Comparison of ENCODE assay signal across 10 mouse cellular contexts in the genomic region with DNA sequence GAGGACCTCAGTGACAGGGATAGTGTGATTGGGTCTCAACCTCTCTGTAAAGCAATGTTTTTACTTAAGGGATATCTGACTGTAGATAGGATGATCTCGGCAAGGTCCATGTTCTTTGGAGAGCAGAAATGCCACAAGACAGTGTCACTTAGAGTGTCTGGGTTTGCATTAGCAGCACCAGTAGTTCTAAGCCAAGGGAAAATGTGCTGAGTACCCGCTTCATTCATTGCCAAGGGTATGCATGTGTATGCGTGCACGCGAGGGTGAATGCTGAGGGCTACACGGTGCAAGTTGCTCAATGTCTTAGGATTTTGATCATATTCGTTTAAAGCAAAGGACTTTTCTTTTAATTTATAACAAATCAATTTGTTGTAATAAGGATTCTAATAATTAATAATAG.
DNase-seq lines count a peak whose midpoint lies in the region; ATAC-seq lines count a peak whose summit lies in the region.
"Had no signal": no experiment of that assay in that cellular context is flagged by ENCODE, and none has a peak within 500 bp of the region (broad histone marks: within the 10 kb centered on the region; RNA-seq: fewer than 3 reads in every experiment).

No protein-coding gene starts in this region.

- no peaks in the 10 kb centered on the region for H3K27me3 ChIP-seq in heart, embryonic 15.5 days
- H3K27me3 ChIP-seq in embryonic facial prominence, embryonic 12.5 days: no peaks in the 10 kb centered on the region
- H3K27me3 ChIP-seq in hindbrain, embryonic 16.5 days (replicated peaks; ENCODE audit: control insufficient read depth, insufficient read depth, low read length): no peaks in the 10 kb centered on the region
- no peaks in the 10 kb centered on the region for H3K27me3 ChIP-seq in midbrain, embryonic 14.5 days (ENCODE audit: control insufficient read depth, insufficient read depth, low read length)
- H3K27me3 ChIP-seq: CH12.LX had no signal

- H3K4me3 ChIP-seq in heart, embryonic 15.5 days: 0 out of 2 replicates have a peak overlapping the region, but pooled peaks have one; percentile 10
- peak overlapping the region; percentile 15; the same call in 1 of the 2 replicates for H3K4me3 ChIP-seq in embryonic facial prominence, embryonic 12.5 days
- H3K4me3 ChIP-seq in hindbrain, embryonic 16.5 days (ENCODE audit: low read length): peak overlapping the region; percentile 39
- peak overlapping the region; percentile 44 for H3K4me3 ChIP-seq in midbrain, embryonic 14.5 days (replicated peaks; ENCODE audit: low read depth, low read length)

- no peak for ATAC-seq in heart, embryonic 15.5 days (replicated peaks; ENCODE audit: insufficient number of reproducible peaks, insufficient read depth, low FRiP score, low read depth)
- peak; percentile 30; the same call in 1 of the 2 replicates for ATAC-seq in embryonic facial prominence, embryonic 12.5 days (ENCODE audit: insufficient number of reproducible peaks, insufficient read depth, low FRiP score, low TSS enrichment)
- peak; percentile 78 for ATAC-seq in hindbrain, embryonic 16.5 days
- ATAC-seq in midbrain, embryonic 14.5 days (ENCODE audit: low FRiP score, low TSS enrichment): peak; percentile 65; the same call in 1 of the 2 replicates
- ATAC-seq in CD4-positive, CD25-positive, alpha-beta regulatory T cell, adult 4 months: no peak

- no peak for DNase-seq in heart, adult 8-10 months (ENCODE audit: low spot score)
- DNase-seq in midbrain, embryonic 14.5 days: peak; percentile 71
- DNase-seq in retina, embryonic 14.5 days (ENCODE audit: low spot score): no peak
- no peak for DNase-seq in testis, postnatal 14 days (ENCODE audit: low spot score)
- DNase-seq: adrenal gland, adult 8-10 months had no signal

- H3K36me3 ChIP-seq in heart, embryonic 15.5 days: no peaks in the 10 kb centered on the region
- no peaks in the 10 kb centered on the region for H3K36me3 ChIP-seq in embryonic facial prominence, embryonic 12.5 days
- no peaks in the 10 kb centered on the region for H3K36me3 ChIP-seq in hindbrain, embryonic 16.5 days (ENCODE audit: control insufficient read depth, insufficient read depth, low read length)
- H3K36me3 ChIP-seq in midbrain, embryonic 14.5 days (ENCODE audit: control insufficient read depth, insufficient read depth, low read length): no peaks in the 10 kb centered on the region

- no peak overlapping the region for H3K27ac ChIP-seq in heart, embryonic 15.5 days
- no peak overlapping the region for H3K27ac ChIP-seq in embryonic facial prominence, embryonic 12.5 days
- peak overlapping the region; percentile 61 for H3K27ac ChIP-seq in hindbrain, embryonic 16.5 days (ENCODE audit: low read depth, low read length)
- peak overlapping the region; percentile 68 for H3K27ac ChIP-seq in midbrain, embryonic 14.5 days (replicated peaks; ENCODE audit: low read depth, low read length)

- H3K9ac ChIP-seq in heart, embryonic 15.5 days: no peak overlapping the region
- 0 out of 2 replicates have a peak overlapping the region, but pooled peaks have one; percentile 19 for H3K9ac ChIP-seq in embryonic facial prominence, embryonic 12.5 days
- H3K9ac ChIP-seq in hindbrain, embryonic 16.5 days (ENCODE audit: low read depth, low read length): peak overlapping the region; percentile 56
- peak overlapping the region; percentile 55 for H3K9ac ChIP-seq in midbrain, embryonic 14.5 days (replicated peaks; ENCODE audit: low read length)

- no peaks in the 10 kb centered on the region for H3K9me3 ChIP-seq in heart, embryonic 15.5 days (replicated peaks)
- no peaks in the 10 kb centered on the region for H3K9me3 ChIP-seq in embryonic facial prominence, embryonic 12.5 days
- no peaks in the 10 kb centered on the region for H3K9me3 ChIP-seq in hindbrain, embryonic 16.5 days (ENCODE audit: control insufficient read depth, low read length)
- no peaks in the 10 kb centered on the region for H3K9me3 ChIP-seq in midbrain, embryonic 14.5 days (ENCODE audit: control insufficient read depth, low read length)

- peak overlapping the region; percentile 50 for H3K4me2 ChIP-seq in heart, embryonic 15.5 days
- peak overlapping the region; percentile 39 for H3K4me2 ChIP-seq in embryonic facial prominence, embryonic 12.5 days (replicated peaks)
- H3K4me2 ChIP-seq in hindbrain, embryonic 16.5 days (ENCODE audit: low read length): peak overlapping the region; percentile 50
- H3K4me2 ChIP-seq in midbrain, embryonic 14.5 days (ENCODE audit: low read length): peak overlapping the region; percentile 63

- peaks cover under 1% of the 10 kb centered on the region; the same call in 1 of the 2 replicates for H3K4me1 ChIP-seq in heart, embryonic 15.5 days (replicated peaks)
- H3K4me1 ChIP-seq in embryonic facial prominence, embryonic 12.5 days: peaks cover 8% of the 10 kb centered on the region; the same call in 1 of the 2 replicates
- peaks cover 14% of the 10 kb centered on the region for H3K4me1 ChIP-seq in hindbrain, embryonic 16.5 days (ENCODE audit: control insufficient read depth, insufficient read depth, low read depth, low read length)
- H3K4me1 ChIP-seq in midbrain, embryonic 14.5 days (ENCODE audit: control insufficient read depth, insufficient read depth, low read length): peaks cover 19% of the 10 kb centered on the region

- WGBS in heart, embryonic 15.5 days: 23% methylated on average over 7 of the region's 7 CpGs
- WGBS in embryonic facial prominence, embryonic 12.5 days: 24% methylated on average over 7 of the region's 7 CpGs
- WGBS in hindbrain, embryonic 16.5 days: 9% methylated on average over 7 of the region's 7 CpGs
- 4% methylated on average over 7 of the region's 7 CpGs for WGBS in midbrain, embryonic 14.5 days

Comparison
In these comparisons a context has a peak if more than half of its experiments do, and no peak if none do; other contexts are left out.
1. ATAC-seq: peak in embryonic facial prominence, embryonic 12.5 days (single experiment), hindbrain, embryonic 16.5 days (single experiment) and midbrain, embryonic 14.5 days (single experiment); none in heart, embryonic 15.5 days (single experiment) and CD4-positive, CD25-positive, alpha-beta regulatory T cell, adult 4 months (single experiment).
2. H3K27ac ChIP-seq: peak in hindbrain, embryonic 16.5 days (single experiment) and midbrain, embryonic 14.5 days (single experiment); none in heart, embryonic 15.5 days (single experiment) and embryonic facial prominence, embryonic 12.5 days (single experiment).
3. Peak in every context shown above with its lines, with median percentiles within 50 percentile points of each other: H3K4me2 ChIP-seq and H3K4me3 ChIP-seq.